Mouse (Mus musculus) forebrain, embryonic 16.5 days (tissue): ENCODE results near the gene Txnip. TPM values are rescaled to one million over a fixed set of nuclear protein-coding genes. Genes with fewer than 3 reads are reported as not detected.
A peak's percentile ranks its signal among the peaks of the same experiment; 100 is the strongest.

ENCODE experiments used
- ATAC-seq: fragments of 200-750 bp; cut with Nextera tagmentation; 2 replicates; pipeline ENCODE4 v1.8.0; 2017; ENCODE audit warnings: mild to moderate bottlenecking, moderate library complexity
- H3K27ac ChIP-seq: fragments of 300-500 bp; sonication (generic); 2 replicates; pipeline ENCODE4 v1.5.1; 2014; ENCODE audit warnings: low read length, control low read depth
- H3K27me3 ChIP-seq: fragments of 300-500 bp; sonication (generic); replicated peaks from 2 replicates; pipeline ENCODE4 v1.6.1; 2014; ENCODE audit warnings: low read length; ENCODE audit not compliant: control insufficient read depth, insufficient read depth
- H3K36me3 ChIP-seq: fragments of 300-500 bp; sonication (generic); 2 replicates; pipeline ENCODE4 v1.6.1; 2014; ENCODE audit not compliant: control insufficient read depth, insufficient read depth
- H3K4me1 ChIP-seq: fragments of 300-500 bp; sonication (generic); replicated peaks from 2 replicates; pipeline ENCODE4 v1.6.1; 2014; ENCODE audit warnings: low read length; ENCODE audit not compliant: control insufficient read depth, insufficient read depth
- H3K4me2 ChIP-seq: fragments of 300-500 bp; sonication (generic); 2 replicates; pipeline ENCODE4 v1.6.1; 2014; ENCODE audit warnings: mild to moderate bottlenecking, low read length, control low read depth
- H3K4me3 ChIP-seq: fragments of 300-500 bp; sonication (generic); replicated peaks from 2 replicates; pipeline ENCODE4 v1.5.1; 2014; ENCODE audit warnings: mild to moderate bottlenecking, low read length, control low read depth
- H3K9ac ChIP-seq: fragments of 300-500 bp; sonication (generic); replicated peaks from 2 replicates; pipeline ENCODE4 v1.6.1; 2014; ENCODE audit warnings: low read depth, low read length, control low read depth
- H3K9me3 ChIP-seq: fragments of 300-500 bp; sonication (generic); 2 replicates; pipeline ENCODE4 v1.6.1; 2016; ENCODE audit warnings: low read length; ENCODE audit not compliant: control insufficient read depth
- WGBS: fragments of 180-500 bp; shearing (Covaris S2); extraction: QIAGEN DNeasy Blood & Tissue Kit; methylation state at CpG from one replicate; pipeline ENCODE4 v1.1.7; 2014; 5-methylcytosine and 5-hydroxymethylcytosine counted together
- polyA plus RNA-seq: library from polyadenylated mRNA; unstranded; fragments of >200 nt; fragmentation: Nextera tagmentation; extraction: Ambion mirVana; gene quantifications from 2 replicates; pipeline ENCODE4 v1.2.1, GENCODE M21; 2015

The Txnip gene
- polyA plus RNA-seq, 1 experiment from 2014 or later: 63.4 TPM

GRCm38 (mm10) chr3:96556651-96557635, 814 bp upstream of the Txnip start:
- ATAC-seq: peak; percentile 1
- Histone ChIP-seq H3K27me3 (no peaks in the 10 kb centered on the region), H3K27ac (peak overlapping the region; percentile 81), H3K4me1 (peaks cover 48% of the 10 kb centered on the region), H3K36me3 (peaks cover 12% of the 10 kb centered on the region), H3K4me2 (peak overlapping the region; percentile 77), H3K9ac (peak overlapping the region; percentile 62), H3K9me3 (no peaks in the 10 kb centered on the region), H3K4me3 (peak overlapping the region; percentile 85)
- 6% methylated on average over 22 of the region's 22 CpGs for WGBS

GRCm38 (mm10) chr3:96558159-96558558, 402 bp downstream of the Txnip start:
- Histone ChIP-seq H3K4me3 (peak overlapping the region; percentile 85), H3K27me3 (no peaks in the 10 kb centered on the region), H3K9ac (peak overlapping the region; percentile 68), H3K4me1 (peaks cover 48% of the 10 kb centered on the region), H3K9me3 (no peaks in the 10 kb centered on the region), H3K4me2 (peak overlapping the region; percentile 77), H3K27ac (peak overlapping the region; percentile 65), H3K36me3 (peaks cover 12% of the 10 kb centered on the region)
- 1% methylated on average over 17 of the region's 17 CpGs for WGBS
- ATAC-seq: no peak

- WGBS: 32% methylated on average over 10 of the region's 10 CpGs
- H3K36me3 ChIP-seq: peaks cover 12% of the 10 kb centered on the region
- peak overlapping the region; percentile 77 for H3K4me2 ChIP-seq
- H3K4me3 ChIP-seq: peak overlapping the region; percentile 85
- H3K9me3 ChIP-seq: no peaks in the 10 kb centered on the region
- H3K27ac ChIP-seq: peak overlapping the region; percentile 3; the same call in 1 of the 2 replicates
- H3K27me3 ChIP-seq: no peaks in the 10 kb centered on the region
- ATAC-seq: no peak
- peaks cover 48% of the 10 kb centered on the region for H3K4me1 ChIP-seq
- peak overlapping the region; percentile 68 for H3K9ac ChIP-seq
These were observed 975 bp downstream of the Txnip start for GRCm38 (mm10) chr3:96558668-96559196.

DNA sequence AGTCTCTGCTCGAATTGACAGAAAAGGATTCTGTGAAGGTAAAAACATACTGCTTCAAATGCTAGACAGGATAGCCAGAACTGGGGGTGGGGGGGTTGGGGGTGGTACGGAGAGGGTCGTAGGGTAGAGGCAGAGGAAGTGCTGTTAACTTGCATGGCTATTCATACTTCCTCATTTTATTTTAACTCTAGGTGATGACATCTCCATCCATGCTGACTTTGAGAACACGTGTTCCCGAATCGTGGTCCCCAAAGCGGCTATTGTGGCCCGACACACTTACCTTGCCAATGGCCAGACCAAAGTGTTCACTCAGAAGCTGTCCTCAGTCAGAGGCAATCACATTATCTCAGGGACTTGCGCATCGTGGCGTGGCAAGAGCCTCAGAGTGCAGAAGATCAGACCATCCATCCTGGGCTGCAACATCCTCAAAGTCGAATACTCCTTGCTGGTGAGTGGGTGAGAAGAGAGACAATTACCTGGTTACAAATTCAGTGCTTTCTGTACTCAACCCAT, 1.7 kb downstream of the Txnip start:
- Histone ChIP-seq H3K27me3 (no peaks in the 10 kb centered on the region), H3K9ac (0 out of 2 replicates have a peak overlapping the region, but pooled peaks have one; percentile 68), H3K9me3 (no peaks in the 10 kb centered on the region), H3K4me2 (peak overlapping the region; percentile 77), H3K36me3 (peaks cover 12% of the 10 kb centered on the region), H3K4me1 (peaks cover 48% of the 10 kb centered on the region), H3K27ac (no peak overlapping the region), H3K4me3 (peak overlapping the region; percentile 85)
- no peak for ATAC-seq
- WGBS: 86% methylated on average over 12 of the region's 12 CpGs

DNA sequence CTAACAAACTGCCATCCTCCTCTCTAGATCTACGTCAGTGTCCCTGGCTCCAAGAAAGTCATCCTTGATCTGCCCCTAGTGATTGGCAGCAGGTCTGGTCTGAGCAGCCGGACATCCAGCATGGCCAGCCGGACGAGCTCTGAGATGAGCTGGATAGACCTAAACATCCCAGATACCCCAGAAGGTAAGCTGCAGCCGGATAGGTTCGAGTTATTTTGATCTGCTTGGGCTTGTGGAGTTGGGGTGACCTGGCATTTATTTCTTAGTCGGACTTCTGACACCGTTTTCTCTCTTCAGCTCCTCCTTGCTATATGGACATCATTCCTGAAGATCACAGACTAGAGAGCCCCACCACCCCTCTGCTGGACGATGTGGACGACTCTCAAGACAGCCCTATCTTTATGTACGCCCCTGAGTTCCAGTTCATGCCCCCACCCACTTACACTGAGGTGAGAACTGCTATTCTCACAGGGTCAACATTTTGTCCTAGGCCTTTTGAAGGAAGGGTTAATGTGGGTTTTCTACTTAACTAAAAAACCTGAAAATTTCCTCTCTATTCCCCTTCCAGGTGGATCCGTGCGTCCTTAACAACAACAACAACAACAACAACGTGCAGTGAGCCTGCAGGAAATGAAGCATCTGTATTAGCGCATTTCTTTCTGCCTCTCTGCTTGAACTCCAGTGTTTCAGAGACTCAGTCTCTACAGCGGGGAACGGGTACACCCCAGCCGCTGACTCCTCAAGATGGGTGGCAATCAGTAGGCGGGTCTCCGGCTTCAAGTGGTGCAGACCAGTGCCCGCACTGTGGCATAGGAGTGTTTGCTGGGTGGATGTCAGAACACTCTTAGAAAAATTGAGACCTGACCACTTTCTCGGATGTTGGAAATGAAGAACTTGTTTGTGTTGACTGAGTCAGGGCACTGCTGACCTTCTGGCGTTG, 2.4 kb downstream of the Txnip start:
- peaks cover 12% of the 10 kb centered on the region for H3K36me3 ChIP-seq
- H3K4me2 ChIP-seq: peak overlapping the region; percentile 77
- H3K4me1 ChIP-seq: peaks cover 47% of the 10 kb centered on the region
- no peaks in the 10 kb centered on the region for H3K9me3 ChIP-seq
- H3K27ac ChIP-seq: no peak overlapping the region
- whole genome bisulfite sequencing: 85% methylated on average over 23 of the region's 23 CpGs
- no peak overlapping the region for H3K9ac ChIP-seq
- no peak for ATAC-seq
- H3K27me3 ChIP-seq: no peaks in the 10 kb centered on the region
- peak overlapping the region; percentile 85 for H3K4me3 ChIP-seq

DNA sequence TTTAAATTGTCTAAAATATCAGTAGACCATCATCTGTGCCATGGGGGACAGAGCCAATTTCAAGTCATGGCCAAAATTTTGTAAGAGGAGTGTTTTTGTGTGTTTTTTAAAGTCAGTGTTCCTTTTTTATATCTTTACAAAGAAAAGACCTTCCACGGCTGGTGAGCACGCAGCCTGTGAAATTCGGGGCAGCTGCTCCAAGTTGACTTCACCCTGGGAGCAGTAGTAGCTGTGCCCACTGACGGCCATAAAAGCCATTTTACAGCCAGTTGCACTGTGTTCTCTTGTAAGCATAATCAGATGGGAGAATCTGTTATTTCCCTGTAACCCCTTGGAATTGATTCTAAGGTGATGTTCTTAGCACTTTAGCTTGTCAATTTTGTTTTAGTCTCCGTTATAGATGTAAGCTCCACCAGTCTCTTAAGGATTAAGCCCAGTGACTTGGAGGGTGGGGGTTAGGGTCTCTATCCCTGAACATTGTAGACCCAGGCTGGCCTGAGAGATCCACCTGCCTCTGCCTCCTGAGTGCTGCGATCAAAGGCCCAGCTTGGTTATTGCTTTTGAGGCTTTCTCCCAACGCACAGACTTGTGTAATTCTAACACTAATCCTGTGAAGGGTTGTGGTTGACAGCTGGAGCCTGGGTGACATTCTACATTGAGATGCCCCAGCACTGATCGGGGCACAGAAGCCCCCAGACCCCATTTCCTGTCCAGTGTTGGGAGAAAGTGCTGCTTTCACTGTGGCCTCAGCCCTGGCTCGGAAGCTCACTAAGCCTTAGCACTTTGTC, 3.3 kb downstream of the Txnip start:
- no peaks in the 10 kb centered on the region for H3K9me3 ChIP-seq
- 0 out of 2 replicates have a peak overlapping the region, but pooled peaks have one; percentile 85 for H3K4me3 ChIP-seq
- no peak overlapping the region; the same call in 1 of the 2 replicates for H3K27ac ChIP-seq
- peak overlapping the region; percentile 77 for H3K4me2 ChIP-seq
- peaks cover 12% of the 10 kb centered on the region for H3K36me3 ChIP-seq
- WGBS: 84% methylated on average over 9 of the region's 9 CpGs
- H3K27me3 ChIP-seq: no peaks in the 10 kb centered on the region
- H3K4me1 ChIP-seq: peaks cover 40% of the 10 kb centered on the region
- no peak for ATAC-seq
- no peak overlapping the region for H3K9ac ChIP-seq

- Histone ChIP-seq H3K9me3 (no peaks in the 10 kb centered on the region), H3K4me2 (no peak overlapping the region)
These were observed 4.4 kb downstream of the Txnip start for GRCm38 (mm10) chr3:96561946-96562681.

DNA sequence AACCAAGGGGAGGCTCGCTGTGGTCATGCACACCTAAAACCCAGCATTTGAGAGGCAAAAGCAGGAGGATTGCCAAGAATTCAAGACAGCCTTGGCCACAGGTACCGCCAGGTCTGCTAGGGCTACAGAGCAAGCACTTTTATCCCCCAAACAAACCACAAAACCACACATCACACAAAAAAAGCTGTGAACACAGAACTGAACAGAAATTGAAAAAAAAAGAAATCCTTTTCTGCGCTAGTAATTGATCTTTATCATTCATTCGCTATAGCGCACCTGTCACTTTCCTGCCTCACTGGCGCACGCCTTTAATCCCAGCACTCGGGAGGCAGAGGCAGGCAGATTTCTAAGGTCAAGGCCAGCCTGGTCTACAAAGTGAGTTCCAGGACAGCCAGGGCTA, 5.5 kb downstream of the Txnip start:
- Histone ChIP-seq H3K36me3 (peaks cover 12% of the 10 kb centered on the region), H3K4me2 (no peak overlapping the region), H3K9me3 (no peaks in the 10 kb centered on the region), H3K27me3 (no peaks in the 10 kb centered on the region), H3K27ac (no peak overlapping the region), H3K4me3 (no peak overlapping the region), H3K9ac (no peak overlapping the region), H3K4me1 (peaks cover 30% of the 10 kb centered on the region)
- 93% methylated on average over 8 of the region's 8 CpGs for WGBS
- ATAC-seq: no peak

More at GRCm38 (mm10) chr3:96561946-96562681, 4.4 kb downstream of the Txnip start:
- no peak overlapping the region for H3K9ac ChIP-seq
- no peak for ATAC-seq
- no peak overlapping the region for H3K4me3 ChIP-seq
- H3K36me3 ChIP-seq: peaks cover 12% of the 10 kb centered on the region
- H3K27me3 ChIP-seq: no peaks in the 10 kb centered on the region
- H3K4me1 ChIP-seq: peaks cover 30% of the 10 kb centered on the region
- 56% methylated on average over 10 of the region's 10 CpGs for WGBS
- H3K27ac ChIP-seq: no peak overlapping the region; the same call in 1 of the 2 replicates
